7 mouse cellular contexts compared by ENCODE assay signal in the genomic region with DNA sequence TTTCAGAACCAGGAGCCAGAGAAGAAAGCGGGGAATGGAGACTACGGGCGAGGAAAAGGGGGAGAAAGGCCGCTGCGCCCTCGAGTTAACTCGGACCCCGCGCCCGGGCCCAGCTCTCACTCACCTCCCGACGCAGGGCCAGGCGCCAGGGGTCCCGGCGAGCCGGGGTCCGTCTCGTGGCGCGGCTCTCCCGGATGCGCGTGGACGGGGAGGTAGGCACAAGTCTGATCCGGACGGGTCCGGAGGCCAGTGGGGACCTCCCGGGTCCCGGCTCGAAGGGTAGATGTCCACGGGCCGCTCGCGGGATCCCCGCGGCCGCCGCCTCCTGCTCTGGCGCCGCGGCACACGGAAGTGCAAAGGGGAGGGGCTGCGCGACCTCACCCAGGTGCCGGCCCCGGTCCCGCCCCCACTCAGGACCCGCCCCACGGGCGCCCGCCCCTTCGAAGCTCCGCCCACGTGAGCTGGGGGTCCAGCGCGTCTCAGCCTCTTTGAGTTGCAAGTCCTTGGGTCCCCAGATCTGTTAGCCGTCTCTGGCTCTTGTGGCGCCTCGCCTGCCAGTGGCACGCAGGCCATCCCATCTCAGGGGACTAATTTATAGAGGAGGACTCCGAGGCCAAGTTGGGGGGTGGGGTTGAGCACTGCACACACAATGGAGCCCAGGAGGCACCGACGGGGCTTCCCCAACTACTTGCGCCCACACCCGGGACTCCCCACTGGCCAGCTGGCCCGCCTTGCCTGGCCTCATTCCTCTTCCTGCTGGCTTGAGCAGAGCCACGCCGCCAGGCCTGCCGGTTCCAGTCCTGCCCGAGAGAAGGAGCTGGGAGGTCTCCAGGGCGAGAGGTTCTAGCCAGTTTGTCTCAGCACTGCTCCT. TPM values are rescaled to one million over a fixed set of nuclear protein-coding genes. Genes with fewer than 3 reads are reported as not detected.
A peak's percentile ranks its signal among the peaks of the same experiment; 100 is the strongest.
DNase-seq lines count a peak whose midpoint lies in the region; TF ChIP-seq lines count a peak whose summit lies in the region.

Gene Prkcd, minus strand, starts transcription at position 355 of the 871 bp plus-strand sequence.

- 0 out of 2 replicates have a peak, but pooled peaks cover 10% of the 10 kb centered on the region for H3K36me3 ChIP-seq in small intestine, adult 2 months (ENCODE audit: control insufficient read depth, insufficient read depth, low read length)

- no peak for TF ChIP-seq CTCF in cortical plate, adult 2 months (IDR thresholded peaks at IDR 0.05; ENCODE audit: extremely low read depth, insufficient read depth, low read length)
- no peak for TF ChIP-seq CTCF in small intestine, adult 2 months (IDR thresholded peaks at IDR 0.05; ENCODE audit: extremely low read depth, insufficient read length, insufficient replicate concordance, low read depth, low read length)

- H3K27me3 ChIP-seq in small intestine, adult 2 months (ENCODE audit: control insufficient read depth, insufficient read depth, low read length): no peaks in the 10 kb centered on the region

- WGBS in small intestine, adult 2 months: under 1% methylated on average over 71 of the region's 71 CpGs

- H3K27ac ChIP-seq in cortical plate, adult 2 months (ENCODE audit: insufficient read depth, low read length): 0 out of 2 replicates have a peak within 1 kb of the TSS, but pooled peaks have one; percentile 22
- H3K27ac ChIP-seq in small intestine, adult 2 months (ENCODE audit: insufficient read depth, low read depth, low read length): peak within 1 kb of the TSS; percentile 73

- H3K4me1 ChIP-seq in cortical plate, adult 2 months (ENCODE audit: control insufficient read depth, insufficient read depth, low read length): peaks cover 4% of the 10 kb centered on the region
- peaks cover 42% of the 10 kb centered on the region for H3K4me1 ChIP-seq in small intestine, adult 2 months (ENCODE audit: control insufficient read depth, insufficient read depth, insufficient read length, low read length)

- H3K4me3 ChIP-seq in cortical plate, adult 2 months (ENCODE audit: insufficient read depth, low read length): peak within 1 kb of the TSS; percentile 38
- H3K4me3 ChIP-seq in small intestine, adult 2 months (ENCODE audit: low read depth, low read length): peak within 1 kb of the TSS; percentile 90

- DNase-seq in adrenal gland, adult 18-20 months (ENCODE audit: low spot score in 2 of 2): peak; percentile 85
- DNase-seq in gastrocnemius, postnatal 14 days: peak; percentile 86
- peak; percentile 93 for DNase-seq in induced T-regulatory cell, adult 2 months (ENCODE audit: low read depth)
- DNase-seq in left cerebral cortex, postnatal 25 days (ENCODE audit: low spot score in 2 of 2): peak; percentile 41 to 47
- peak; percentile 81 for DNase-seq in mesoderm, embryonic 11.5 days (ENCODE audit: low read depth, low spot score)

- intact Hi-C loops in gastrocnemius, postnatal 14 days (cut with DNase I; ENCODE audit: low total_unique reads): no loop called here
- intact Hi-C loops in left cerebral cortex, postnatal 25 days (cut with DNase I): no loop called here

- TF ChIP-seq POLR2A in cortical plate, adult 2 months (IDR thresholded peaks at IDR 0.05; ENCODE audit: extremely low read depth, insufficient read depth, low read length): no peak
- peak; percentile 91 for TF ChIP-seq POLR2A in small intestine, adult 2 months (IDR thresholded peaks at IDR 0.05; ENCODE audit: low read depth, low read length)

RNA-seq across cellular contexts. Expression of gene Prkcd, which starts in this region (rescaled TPM):
- total RNA-seq in adrenal gland, adult 18-20 months (2021): 100 to 1,000 TPM; 123 to 353 TPM
- polyA plus RNA-seq in cortical plate, adult 2 months (2012; rRNA removed): 17.7 and 19.7 TPM in 2 replicates
- total RNA-seq in gastrocnemius, postnatal 14 days (2021): 1 to 10 TPM; 7.8 to 9.1 TPM
- 10 to 100 TPM; 12.4 to 15.2 TPM for total RNA-seq in left cerebral cortex, postnatal 25 days (2021)
- polyA plus RNA-seq in small intestine, adult 2 months (2012; rRNA removed): 149 and 287 TPM in 2 replicates

Comparison
In these comparisons a context has a peak if more than half of its experiments do, and no peak if none do; other contexts are left out.
1. Peak in every context shown above with its lines: DNase-seq, H3K4me3 ChIP-seq and H3K27ac ChIP-seq.
2. RNA of gene Prkcd (total RNA-seq): 123 to 353 TPM in adrenal gland, adult 18-20 months; 12.4 to 15.2 TPM in left cerebral cortex, postnatal 25 days and 7.8 to 9.1 TPM in gastrocnemius, postnatal 14 days; every median in the first group is over 4 times any median in the second.